Mouse (Mus musculus): ENCODE measurements around the gene Catsperg1. TPM values are rescaled to one million over a fixed set of nuclear protein-coding genes. Genes with fewer than 3 reads are reported as not detected.
"Not testable (repeated sequence)": the region's sequence is repeated elsewhere in the genome, so short reads cannot be mapped to it uniquely, and the experiment has no call there.

The Catsperg1 gene
- polyA plus RNA-seq, 1 experiment from 2014 or later, result 1.2 TPM

DNA sequence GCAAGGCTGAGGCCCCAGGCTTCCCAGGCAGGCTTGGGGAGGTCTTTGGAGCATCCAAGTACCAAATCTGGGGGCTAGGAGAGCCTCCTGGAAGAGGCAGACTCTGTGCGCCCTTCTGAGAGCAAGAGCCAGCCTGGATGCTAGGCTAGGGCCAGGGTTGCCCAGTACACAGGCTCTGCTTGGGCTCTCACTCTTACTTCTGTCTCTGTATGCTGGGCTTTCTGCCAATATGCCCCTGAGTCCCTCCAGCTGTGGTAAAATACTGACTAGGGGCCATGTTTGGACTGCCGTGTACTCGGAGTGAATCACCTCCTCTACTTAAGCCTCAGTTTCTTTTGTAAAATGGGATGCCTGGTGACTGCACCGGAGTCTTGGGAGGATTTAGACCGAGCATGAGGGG lies 32.2 kb upstream of the Catsperg1 start:
- 86% methylated on average over 5 of the region's 5 CpGs for WGBS

DNA sequence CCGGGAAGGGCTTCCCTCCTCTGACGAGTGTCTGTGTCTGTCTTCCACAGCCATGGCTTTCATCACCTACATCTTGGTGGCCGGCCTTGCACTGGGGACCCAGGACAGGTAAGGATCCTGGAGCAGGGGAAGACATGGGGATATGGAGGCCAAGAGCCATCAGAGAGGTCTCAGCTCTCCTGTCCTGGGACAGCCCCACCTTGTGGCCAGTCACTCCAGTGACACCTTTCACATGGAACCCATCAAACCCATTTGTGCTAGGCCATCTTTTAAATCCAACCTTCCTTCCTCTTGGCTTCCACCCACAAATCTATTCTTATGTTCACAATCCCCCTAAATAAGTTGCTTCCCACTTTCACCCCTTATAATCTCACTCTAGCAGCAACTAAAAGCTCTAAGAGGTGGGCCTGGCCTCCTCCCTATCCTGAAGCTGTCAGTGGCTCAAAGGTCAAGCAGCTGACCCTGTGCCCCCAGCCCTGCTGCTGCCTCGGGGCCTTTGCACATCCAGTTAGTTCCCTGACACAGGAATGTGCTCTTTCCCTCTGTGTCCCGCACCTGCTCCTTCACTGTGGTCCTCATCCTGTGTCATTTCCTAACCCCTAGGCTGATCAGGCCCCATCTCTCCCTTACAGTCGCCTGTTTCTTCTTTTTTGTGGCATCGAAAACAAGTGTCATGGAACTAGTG lies 31.0 kb upstream of the Catsperg1 start:
- H3K4me2 ChIP-seq, result no peak overlapping the region
- H3K9ac ChIP-seq, result no peak overlapping the region
- H3K27me3 ChIP-seq, result peaks cover 30% of the 10 kb centered on the region
- H3K9me3 ChIP-seq (replicated peaks), result no peaks in the 10 kb centered on the region
- peaks cover 24% of the 10 kb centered on the region for H3K36me3 ChIP-seq (ENCODE audit: poor library complexity, severe bottlenecking)
- H3K4me3 ChIP-seq, result no peak overlapping the region
- no peak for ATAC-seq
- 91% methylated on average over 7 of the region's 7 CpGs for WGBS
- no peak overlapping the region for H3K27ac ChIP-seq
- peaks cover 9% of the 10 kb centered on the region; the same call in 1 of the 2 replicates for H3K4me1 ChIP-seq

More for the DNA sequence above, 32.2 kb upstream of the Catsperg1 start:
- Histone ChIP-seq H3K4me1 (peaks cover 9% of the 10 kb centered on the region; the same call in 1 of the 2 replicates), H3K9me3 (replicated peaks) (no peaks in the 10 kb centered on the region), H3K4me3 (no peak overlapping the region), H3K4me2 (no peak overlapping the region), H3K36me3 (ENCODE audit: poor library complexity, severe bottlenecking) (peaks cover 24% of the 10 kb centered on the region), H3K27me3 (peaks cover 30% of the 10 kb centered on the region), H3K27ac (no peak overlapping the region), H3K9ac (no peak overlapping the region)
- ATAC-seq, result no peak

DNA sequence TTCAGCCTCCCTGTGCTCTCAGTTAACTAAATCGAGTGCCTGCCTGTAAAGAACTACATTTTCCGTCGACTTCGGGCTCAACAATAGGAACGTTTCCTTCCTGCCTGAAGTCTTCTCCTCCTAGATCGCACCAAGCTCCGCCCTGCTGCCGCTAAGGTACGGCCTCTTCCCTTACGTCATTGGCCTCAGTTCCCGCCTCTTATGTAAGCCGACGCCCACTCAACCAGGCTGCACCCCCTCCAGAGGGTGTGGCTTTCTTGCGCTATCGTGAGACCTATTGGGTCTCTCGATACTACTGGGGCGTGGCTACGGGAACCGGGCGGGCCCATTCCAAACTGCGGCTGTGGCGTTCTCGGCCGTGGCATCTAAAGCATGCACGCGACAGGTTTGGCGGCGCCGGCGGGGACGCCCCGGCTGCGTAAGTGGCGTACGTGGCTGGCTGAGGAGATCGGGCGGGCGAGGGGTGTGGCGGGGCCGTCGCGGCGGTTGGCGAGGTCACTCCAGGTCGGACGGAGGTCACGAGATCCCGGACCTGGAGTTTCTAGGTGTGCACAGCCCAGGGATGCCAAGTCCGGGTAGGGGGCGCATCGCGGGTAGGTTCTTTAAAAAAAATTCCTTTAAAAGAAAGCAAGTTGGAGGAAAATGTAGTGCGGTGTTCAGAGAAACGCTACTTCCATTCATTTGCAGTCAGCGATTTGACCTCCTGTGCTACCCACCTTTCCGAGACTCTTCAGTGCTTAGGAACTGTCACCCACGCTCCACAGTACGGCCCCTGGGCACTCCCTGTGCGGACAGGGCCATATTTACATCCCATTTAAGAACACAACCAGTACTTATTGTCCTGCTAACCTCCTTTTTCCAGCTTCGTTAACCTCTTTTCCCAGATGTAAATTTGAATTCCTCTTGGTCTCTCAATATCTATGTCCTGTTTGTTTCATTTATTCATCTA lies 24.5 kb upstream of the Catsperg1 start, which contains the start of gene Yif1b:
TSS of gene Yif1b (plus strand) at position 311 of the 949 bp plus-strand sequence.
- H3K4me2 ChIP-seq, result peak within 1 kb of the TSS; percentile 87
- peaks cover 14% of the 10 kb centered on the region for H3K4me1 ChIP-seq
- peaks cover 12% of the 10 kb centered on the region for H3K27me3 ChIP-seq
- no peaks in the 10 kb centered on the region for H3K36me3 ChIP-seq (ENCODE audit: poor library complexity, severe bottlenecking)
- H3K9me3 ChIP-seq (replicated peaks), result no peaks in the 10 kb centered on the region
- WGBS, result under 1% methylated on average over 60 of the region's 60 CpGs
- peak within 1 kb of the TSS; percentile 75 for H3K9ac ChIP-seq
- peak within 1 kb of the TSS; percentile 64 for H3K4me3 ChIP-seq
- peak; percentile 99 for ATAC-seq
- H3K27ac ChIP-seq, result peak within 1 kb of the TSS; percentile 81

DNA sequence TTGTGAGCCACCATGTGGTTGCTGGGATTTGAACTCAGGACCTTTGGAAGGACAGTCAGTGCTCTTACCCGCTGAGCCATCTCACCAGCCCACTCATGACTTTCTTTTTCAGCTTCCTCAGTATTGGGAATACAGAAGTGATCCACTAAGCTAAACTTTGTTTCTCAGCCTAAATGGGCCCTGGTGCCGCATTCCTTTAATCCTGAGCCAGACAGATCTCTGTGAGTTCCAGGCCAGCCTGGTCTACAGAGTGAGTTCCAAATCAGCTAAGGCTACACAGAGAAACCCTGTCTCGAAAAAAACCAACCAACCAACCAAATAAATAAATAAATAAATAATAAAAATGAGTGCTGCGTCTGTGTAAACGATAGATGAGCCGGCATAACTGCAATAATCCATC lies 23.8 kb upstream of the Catsperg1 start:
- ATAC-seq, result peak; percentile 11
- 30% methylated on average over 6 of the region's 6 CpGs for WGBS
- Histone ChIP-seq H3K27ac (peak overlapping the region; percentile 81), H3K4me2 (peak overlapping the region; percentile 87), H3K4me3 (peak overlapping the region; percentile 64), H3K27me3 (peaks cover 19% of the 10 kb centered on the region), H3K9ac (peak overlapping the region; percentile 61), H3K4me1 (peaks cover 14% of the 10 kb centered on the region)
- H3K36me3 ChIP-seq (ENCODE audit: poor library complexity, severe bottlenecking); H3K9me3 ChIP-seq (replicated peaks): not testable (repeated sequence)

DNA sequence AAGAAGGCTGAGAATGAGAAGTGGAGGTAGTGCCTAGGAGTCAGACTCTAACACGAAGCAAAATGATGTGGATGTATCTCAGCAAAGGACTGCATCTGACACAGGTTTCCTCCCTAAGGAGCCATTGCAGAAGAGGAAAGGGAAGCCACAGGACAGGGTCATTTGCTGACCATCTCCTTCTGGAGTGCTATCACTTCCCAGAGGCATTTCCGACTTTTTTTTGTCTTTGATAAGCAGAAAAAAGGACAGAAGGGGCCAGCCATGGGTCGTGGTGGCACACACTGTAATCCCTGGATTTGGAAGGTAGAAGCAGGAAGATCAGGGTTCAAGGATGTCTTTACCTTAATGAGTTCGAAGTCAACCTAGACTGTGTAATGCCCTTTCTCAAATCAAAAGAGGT lies 22.8 kb upstream of the Catsperg1 start:
- H3K9me3 ChIP-seq (replicated peaks), result no peaks in the 10 kb centered on the region
- H3K36me3 ChIP-seq (ENCODE audit: poor library complexity, severe bottlenecking), result no peaks in the 10 kb centered on the region
- ATAC-seq, result no peak
- WGBS, result 89% methylated on average over 4 of the region's 4 CpGs
- H3K4me1 ChIP-seq, result peaks cover 22% of the 10 kb centered on the region
- H3K9ac ChIP-seq, result no peak overlapping the region
- H3K27me3 ChIP-seq, result peaks cover 29% of the 10 kb centered on the region
- H3K4me2 ChIP-seq, result no peak overlapping the region
- H3K4me3 ChIP-seq, result no peak overlapping the region
- H3K27ac ChIP-seq, result no peak overlapping the region

DNA sequence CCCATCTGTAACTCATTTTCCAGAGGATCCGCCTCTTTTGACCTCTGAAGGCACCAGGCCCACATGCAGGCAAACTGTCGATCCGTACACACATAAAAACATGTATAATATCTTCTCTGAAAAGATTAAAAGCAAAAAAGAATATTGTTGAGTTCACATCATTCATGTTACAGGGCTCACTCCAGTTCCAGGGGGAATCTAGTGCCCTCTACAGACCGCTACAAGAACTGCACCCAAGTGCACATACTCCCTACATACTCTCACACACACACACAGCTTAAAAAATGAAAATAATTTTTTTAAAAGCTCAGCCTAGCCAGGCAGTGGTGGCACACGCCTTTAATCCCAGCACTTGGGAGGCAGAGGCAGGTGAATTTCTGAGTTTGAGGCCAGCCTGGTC lies 20.8 kb upstream of the Catsperg1 start:
- H3K4me3 ChIP-seq, result no peak overlapping the region
- ATAC-seq, result no peak
- no peaks in the 10 kb centered on the region for H3K36me3 ChIP-seq (ENCODE audit: poor library complexity, severe bottlenecking)
- peaks cover 47% of the 10 kb centered on the region for H3K27me3 ChIP-seq
- no peaks in the 10 kb centered on the region for H3K9me3 ChIP-seq (replicated peaks)
- H3K9ac ChIP-seq, result no peak overlapping the region
- no peak overlapping the region for H3K4me2 ChIP-seq
- H3K4me1 ChIP-seq, result peaks cover 20% of the 10 kb centered on the region
- 82% methylated on average over 5 of the region's 5 CpGs for WGBS
- H3K27ac ChIP-seq, result no peak overlapping the region

DNA sequence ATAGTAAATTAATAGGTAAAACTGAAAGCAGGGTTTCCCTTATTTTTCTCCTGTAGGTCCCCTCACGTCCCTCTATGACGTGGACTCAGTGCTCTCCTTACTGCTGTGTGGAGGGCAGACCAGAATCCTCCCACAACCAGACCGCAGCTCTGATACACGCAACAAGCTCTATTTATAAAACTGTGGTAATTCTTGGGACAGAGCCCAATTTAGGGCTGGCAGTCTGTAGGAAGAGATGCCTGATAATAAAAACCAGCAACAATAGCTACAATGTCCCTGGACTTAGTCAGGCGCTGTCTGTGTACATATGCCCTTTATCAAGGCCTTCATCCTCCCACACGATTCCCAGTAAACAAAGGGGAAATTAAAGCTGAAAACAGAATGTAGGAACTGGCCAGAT lies 19.9 kb upstream of the Catsperg1 start:
- peaks cover 10% of the 10 kb centered on the region for H3K4me1 ChIP-seq
- ATAC-seq, result no peak
- H3K27me3 ChIP-seq, result peaks cover 55% of the 10 kb centered on the region

DNA sequence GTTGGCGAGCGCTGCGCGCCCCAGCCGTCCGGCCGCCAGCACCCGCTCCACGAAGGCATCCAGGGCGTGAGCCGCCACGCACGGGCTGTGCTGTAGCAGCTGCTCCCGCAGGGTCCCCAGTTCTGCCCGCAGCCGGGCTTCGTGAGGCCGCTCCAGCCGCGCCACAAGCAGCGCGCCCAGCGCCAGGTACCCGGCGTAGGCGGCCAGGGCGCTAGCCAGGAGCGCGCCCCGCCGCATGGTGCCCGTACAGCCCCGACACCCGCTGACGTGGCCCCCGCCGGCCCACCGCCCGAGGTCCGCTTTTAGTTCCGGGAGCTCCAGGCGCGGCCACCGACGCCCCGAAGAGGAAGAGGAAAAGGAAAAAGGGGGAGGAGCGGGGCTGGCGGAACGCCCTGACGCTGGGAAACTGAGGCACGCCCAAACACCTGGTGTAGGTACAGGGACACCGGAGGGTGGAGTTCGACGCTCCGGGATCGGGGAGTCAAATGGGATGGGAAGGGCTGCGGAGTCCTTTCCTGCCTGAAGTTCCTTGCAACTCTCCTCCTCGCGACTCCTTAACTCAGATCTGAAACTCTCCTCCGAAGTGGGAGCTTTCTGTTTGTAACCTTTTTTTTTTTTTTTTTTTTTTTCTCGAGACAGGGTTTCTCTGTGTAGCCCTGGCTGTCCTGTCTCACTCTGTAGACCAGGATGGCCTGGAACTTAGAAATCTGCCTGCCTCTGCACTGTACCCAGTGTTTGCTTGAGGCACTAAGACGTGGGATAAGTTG lies 18.6 kb upstream of the Catsperg1 start, which contains the start of gene Kcnk6:
TSS of gene Kcnk6 (minus strand) at position 269 of the 767 bp plus-strand sequence.
- H3K27me3 ChIP-seq, result peaks cover 55% of the 10 kb centered on the region
- peaks cover 8% of the 10 kb centered on the region for H3K4me1 ChIP-seq
- WGBS, result 2% methylated on average over 56 of the region's 62 CpGs
- no peaks in the 10 kb centered on the region for H3K36me3 ChIP-seq (ENCODE audit: poor library complexity, severe bottlenecking)
- H3K27ac ChIP-seq, result no peak within 1 kb of the TSS
- H3K9ac ChIP-seq, result peak within 1 kb of the TSS; percentile 53
- peak; percentile 33; the same call in 1 of the 2 replicates for ATAC-seq
- H3K4me2 ChIP-seq, result peak within 1 kb of the TSS; percentile 87
- peak within 1 kb of the TSS; percentile 47 for H3K4me3 ChIP-seq
- H3K9me3 ChIP-seq (replicated peaks), result no peaks in the 10 kb centered on the region

More for the DNA sequence above, 19.9 kb upstream of the Catsperg1 start:
- 78% methylated on average over 6 of the region's 6 CpGs for WGBS
- no peak overlapping the region for H3K4me2 ChIP-seq
- no peak overlapping the region for H3K27ac ChIP-seq
- H3K4me3 ChIP-seq, result no peak overlapping the region
- H3K9ac ChIP-seq, result no peak overlapping the region
- no peaks in the 10 kb centered on the region for H3K36me3 ChIP-seq (ENCODE audit: poor library complexity, severe bottlenecking)
- H3K9me3 ChIP-seq (replicated peaks), result no peaks in the 10 kb centered on the region

- WGBS, result 59% methylated on average over 3 of the region's 3 CpGs
These were observed 17.7 kb upstream of the Catsperg1 start for GRCm38 (mm10) chr7:29231517-29231916.

DNA sequence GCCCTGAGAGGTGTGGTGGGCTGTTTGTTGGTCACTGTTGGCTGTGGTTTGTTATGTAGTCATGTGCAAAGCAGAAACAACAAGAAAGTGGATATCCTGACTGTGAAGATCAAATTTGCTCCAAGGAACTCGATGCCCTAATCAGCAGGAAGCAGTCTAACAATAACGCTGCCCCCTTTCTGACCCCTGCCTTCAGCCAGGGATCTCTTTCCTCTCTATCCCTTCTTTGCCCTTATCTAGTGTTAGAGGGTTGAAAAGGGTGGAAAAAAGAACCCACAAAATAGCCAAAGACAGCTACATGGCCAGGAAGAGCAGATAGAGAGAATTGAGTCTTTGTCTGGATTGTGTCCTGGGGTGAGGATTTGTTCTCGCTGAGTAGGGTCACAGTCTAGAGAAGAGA lies 16.7 kb upstream of the Catsperg1 start:
- Histone ChIP-seq H3K27me3 (peaks cover 55% of the 10 kb centered on the region), H3K27ac (no peak overlapping the region), H3K36me3 (ENCODE audit: poor library complexity, severe bottlenecking) (no peaks in the 10 kb centered on the region), H3K4me2 (no peak overlapping the region), H3K4me3 (no peak overlapping the region), H3K4me1 (peaks cover 8% of the 10 kb centered on the region), H3K9me3 (replicated peaks) (no peaks in the 10 kb centered on the region), H3K9ac (no peak overlapping the region)
- ATAC-seq, result no peak
- WGBS, result 17% methylated on average over 3 of the region's 3 CpGs

More at GRCm38 (mm10) chr7:29231517-29231916, 17.7 kb upstream of the Catsperg1 start:
- Histone ChIP-seq H3K27me3 (peaks cover 55% of the 10 kb centered on the region), H3K4me1 (peaks cover 8% of the 10 kb centered on the region), H3K9me3 (replicated peaks) (no peaks in the 10 kb centered on the region), H3K9ac (no peak overlapping the region), H3K4me2 (no peak overlapping the region), H3K36me3 (ENCODE audit: poor library complexity, severe bottlenecking) (no peaks in the 10 kb centered on the region), H3K4me3 (no peak overlapping the region), H3K27ac (no peak overlapping the region)
- no peak for ATAC-seq

DNA sequence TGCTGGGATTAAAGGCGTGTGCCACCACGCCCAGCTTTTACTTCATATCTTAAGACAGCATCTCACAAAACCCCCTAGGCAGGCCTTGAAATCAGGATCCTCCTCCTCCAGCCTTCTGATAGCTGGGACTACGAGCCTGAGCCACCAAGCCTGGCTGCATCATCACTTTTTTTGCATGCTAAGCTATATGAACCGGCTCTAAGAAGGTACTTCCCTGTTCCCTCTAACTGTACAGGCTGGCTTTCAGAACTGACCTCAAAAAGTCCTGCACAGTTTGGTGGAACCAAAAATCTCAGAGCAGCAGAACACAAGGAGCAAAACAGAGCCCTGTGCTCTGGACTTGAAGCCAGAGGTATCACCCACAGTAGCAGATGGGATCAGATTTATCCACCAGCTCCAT lies 14.4 kb upstream of the Catsperg1 start:
- ATAC-seq, result no peak
- WGBS, result 82% methylated on average over 4 of the region's 4 CpGs
- H3K4me1 ChIP-seq, result peaks cover 17% of the 10 kb centered on the region
- no peak overlapping the region for H3K4me2 ChIP-seq
- H3K27me3 ChIP-seq, result peaks cover 43% of the 10 kb centered on the region
- no peak overlapping the region for H3K4me3 ChIP-seq
- no peak overlapping the region for H3K27ac ChIP-seq
- H3K9me3 ChIP-seq (replicated peaks), result no peaks in the 10 kb centered on the region
- no peak overlapping the region for H3K9ac ChIP-seq
- no peaks in the 10 kb centered on the region for H3K36me3 ChIP-seq (ENCODE audit: poor library complexity, severe bottlenecking)

All from forebrain, embryonic 13.5 days (tissue).